Mouse (Mus musculus) limb, embryonic 14.5 days (tissue): Measurements from ENCODE around the gene Gstp1. TPM values are rescaled to one million over a fixed set of nuclear protein-coding genes. Genes with fewer than 3 reads are reported as not detected.
A peak's percentile ranks its signal among the peaks of the same experiment; 100 is the strongest.
"Not testable (repeated sequence)": the region's sequence is repeated elsewhere in the genome, so short reads cannot be mapped to it uniquely, and the experiment has no call there.

Source experiments
- ATAC-seq: fragments of 200-750 bp; cut with Nextera tagmentation; 2 replicates; pipeline ENCODE4 v1.8.0; 2017; ENCODE audit warnings: low read depth, moderate number of reproducible peaks, moderate TSS enrichment; ENCODE audit not compliant: low FRiP score
- DNase-seq: peaks from one replicate; pipeline ENCODE4 v3.0.0-alpha.2; 2015; ENCODE audit warnings: low spot score
- H3K27ac ChIP-seq: fragments of 300-500 bp; sonication (generic); replicated peaks from 2 replicates; pipeline ENCODE4 v1.5.1; 2014; ENCODE audit warnings: low read depth, mild to moderate bottlenecking, low read length, moderate library complexity, mixed read lengths
- H3K27me3 ChIP-seq: fragments of 300-500 bp; sonication (generic); 2 replicates; pipeline ENCODE4 v1.6.1; 2014; ENCODE audit warnings: low read length, mixed read lengths; ENCODE audit not compliant: control insufficient read depth, insufficient read depth
- H3K36me3 ChIP-seq: fragments of 300-500 bp; sonication (generic); 2 replicates; pipeline ENCODE4 v1.6.1; 2014; ENCODE audit warnings: mild to moderate bottlenecking, low read length, moderate library complexity, mixed read lengths; ENCODE audit not compliant: control insufficient read depth, insufficient read depth
- H3K4me1 ChIP-seq: fragments of 300-500 bp; sonication (generic); 2 replicates; pipeline ENCODE4 v1.6.1; 2014; ENCODE audit warnings: antibody characterized with exemption, low read length, mixed read lengths; ENCODE audit not compliant: control insufficient read depth, insufficient read depth
- H3K4me2 ChIP-seq: fragments of 300-500 bp; sonication (generic); replicated peaks from 2 replicates; pipeline ENCODE4 v1.6.1; 2014; ENCODE audit warnings: low read depth, mild to moderate bottlenecking, low read length, moderate library complexity; ENCODE audit not compliant: severe bottlenecking
- H3K4me3 ChIP-seq: fragments of 300-500 bp; sonication (generic); replicated peaks from 2 replicates; pipeline ENCODE4 v1.5.1; 2014; ENCODE audit warnings: low read length
- H3K9ac ChIP-seq: fragments of 300-500 bp; sonication (generic); 2 replicates; pipeline ENCODE4 v1.6.1; 2014; ENCODE audit warnings: mild to moderate bottlenecking, low read depth, low read length, moderate library complexity; ENCODE audit not compliant: severe bottlenecking
- H3K9me3 ChIP-seq: fragments of 300-500 bp; sonication (generic); 2 replicates; pipeline ENCODE4 v1.6.1; 2016; ENCODE audit warnings: low read length; ENCODE audit not compliant: control insufficient read depth
- POLR2A ChIP-seq: fragments of 200-500 bp; IDR thresholded peaks from 2 replicates; pipeline ENCODE4 v1.8.0; 2012; ENCODE audit warnings: inconsistent platforms, mild to moderate bottlenecking, moderate library complexity, borderline replicate concordance; ENCODE audit not compliant: insufficient read depth, insufficient read length; ENCODE audit errors: extremely low read depth
- WGBS: fragments of 180-500 bp; shearing (Covaris S2); extraction: QIAGEN DNeasy Blood & Tissue Kit; methylation state at CpG from one replicate; pipeline ENCODE4 v1.1.7; 2014; 5-methylcytosine and 5-hydroxymethylcytosine counted together
- polyA plus RNA-seq, 2 experiments: library from polyadenylated mRNA; depleted of rRNA in 1 of 2; stranded (reverse) in 1 of 2; unstranded in 1 of 2; fragments of >200 nt; fragmentation: Nextera tagmentation in 1 of 2; extraction: Ambion mirVana in 1 of 2; gene quantifications; 2 replicates each; pipeline versions ENCODE4 v1.2.1 to v1.2.3; 2012 to 2014

Gstp1 gene
- polyA plus RNA-seq, 2 experiments = 291 to 508 TPM

DNA sequence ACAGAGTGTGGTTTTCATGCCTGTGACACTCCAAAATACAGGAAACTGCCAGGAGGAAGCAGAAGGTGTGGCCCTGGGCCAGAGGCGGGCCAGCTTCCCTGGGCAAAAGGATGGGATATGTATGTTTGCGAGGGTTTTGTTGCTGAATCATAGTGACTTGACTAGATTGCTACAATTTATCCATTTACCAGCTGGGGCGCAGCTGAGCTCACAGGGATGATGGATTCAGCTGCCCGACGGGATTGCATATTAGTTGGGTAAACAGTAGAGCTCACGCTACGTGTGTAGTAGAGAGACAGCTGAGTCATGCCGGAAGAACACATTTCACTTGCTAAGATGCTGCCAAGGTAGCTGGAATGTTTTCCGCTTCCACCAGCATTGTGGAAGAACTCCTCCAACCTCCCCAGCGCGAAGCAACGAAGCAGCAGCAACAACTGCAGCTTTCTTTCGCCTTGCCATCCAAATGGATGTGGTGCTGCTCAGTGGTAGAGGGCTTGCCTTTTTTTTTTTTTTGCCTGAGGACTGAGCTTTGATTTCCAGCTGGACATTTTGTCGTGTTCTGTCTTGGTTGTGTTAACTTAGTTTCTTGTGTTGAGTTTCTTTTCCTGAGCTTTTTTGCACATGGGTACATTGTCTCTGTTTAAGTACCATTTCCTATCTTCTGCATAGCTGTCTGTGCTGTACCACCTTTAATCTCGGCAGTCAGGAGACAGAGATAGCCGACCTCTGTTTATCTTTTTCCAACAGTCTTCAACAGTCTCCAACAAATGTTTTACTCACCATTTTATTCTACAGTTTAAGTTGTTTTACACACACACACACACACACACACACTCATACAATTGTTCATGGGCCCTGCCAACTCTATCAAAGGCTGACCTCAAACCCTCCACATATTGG, 8.4 kb upstream of the Gstp1 start, which contains the start of gene Gstp2:
Gstp2 (minus strand) TSS at position 58 of the 900 bp plus-strand sequence.
- no peak within 1 kb of the TSS for H3K4me2 ChIP-seq
- 56% methylated on average over 16 of the region's 16 CpGs for WGBS
- no peaks in the 10 kb centered on the region for H3K9me3 ChIP-seq
- H3K36me3 ChIP-seq = no peaks in the 10 kb centered on the region
- no peak for TF ChIP-seq POLR2A
- no peak within 1 kb of the TSS for H3K27ac ChIP-seq
- ATAC-seq (no peak), DNase-seq (peak; percentile 70)
- H3K9ac ChIP-seq = no peak within 1 kb of the TSS
- 0 out of 2 replicates have a peak, but pooled peaks cover 4% of the 10 kb centered on the region for H3K4me1 ChIP-seq
- no peak within 1 kb of the TSS for H3K4me3 ChIP-seq
- no peaks in the 10 kb centered on the region for H3K27me3 ChIP-seq

DNA sequence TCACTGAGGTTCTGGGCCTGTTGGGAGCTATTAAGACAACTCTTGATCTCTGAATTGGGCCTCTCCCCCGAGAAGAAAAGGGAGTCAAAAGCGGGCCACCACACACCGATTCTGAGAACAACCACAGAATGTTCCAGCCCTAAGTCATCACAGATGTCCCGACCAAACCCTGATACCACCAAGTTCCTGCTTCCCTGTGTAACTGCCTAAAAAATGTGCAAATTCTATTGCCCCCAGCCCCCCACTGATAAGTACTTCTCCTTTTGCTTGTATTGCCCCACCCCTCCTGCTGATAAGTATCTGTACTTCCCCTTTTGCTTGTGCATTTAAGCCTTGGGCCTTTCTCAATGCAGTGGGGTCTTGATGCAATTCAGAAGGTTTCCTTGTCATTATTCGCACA, 6.3 kb upstream of the Gstp1 start:
- 92% methylated on average over 5 of the region's 5 CpGs for WGBS
- H3K9me3 ChIP-seq, H3K27me3 ChIP-seq, ATAC-seq, H3K36me3 ChIP-seq, DNase-seq, H3K4me3 ChIP-seq, H3K4me1 ChIP-seq, H3K9ac ChIP-seq, H3K4me2 ChIP-seq, H3K27ac ChIP-seq: not testable (repeated sequence)

DNA sequence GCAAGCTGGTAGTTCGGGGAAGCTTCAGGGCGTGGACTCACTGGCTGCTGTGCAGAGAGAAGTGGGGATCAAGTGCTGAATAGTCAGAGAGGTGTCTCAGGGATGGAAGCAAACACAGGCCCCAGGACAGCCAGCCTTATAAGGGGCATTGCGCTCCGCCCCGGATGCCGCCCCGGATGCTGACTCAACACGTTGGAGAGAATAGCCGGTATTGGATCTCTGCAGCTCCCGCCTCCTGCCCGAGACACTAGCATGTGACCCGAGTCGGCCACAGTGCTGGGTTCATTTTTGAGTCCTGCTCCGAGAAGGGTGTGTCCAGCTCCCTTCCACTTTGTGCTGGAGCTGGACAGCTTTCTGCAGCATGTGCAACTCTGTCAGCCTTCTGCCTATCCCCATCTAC, 4.3 kb upstream of the Gstp1 start:
- H3K36me3 ChIP-seq = no peaks in the 10 kb centered on the region
- WGBS = 77% methylated on average over 14 of the region's 14 CpGs
- ATAC-seq = no peak

DNA sequence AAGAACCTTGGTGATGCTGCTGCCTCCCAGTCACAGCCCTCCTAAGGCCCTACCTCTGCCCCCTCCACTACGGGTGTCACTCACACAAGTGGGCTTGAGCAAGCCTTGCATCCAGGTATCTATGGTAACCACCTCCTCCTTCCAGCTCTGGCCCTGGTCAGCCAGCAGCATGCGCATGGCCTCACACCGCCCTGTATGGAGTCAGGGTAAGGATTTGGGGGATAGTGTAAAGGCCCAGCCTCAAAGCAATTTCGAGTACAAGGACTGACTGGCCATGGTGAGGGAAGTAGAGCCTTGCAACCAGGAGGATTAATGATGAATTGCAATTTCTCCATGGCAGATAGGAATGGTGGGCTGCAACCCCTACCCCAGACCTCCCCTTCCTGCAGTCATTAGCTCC, 3.7 kb upstream of the Gstp1 start:
- 84% methylated on average over 3 of the region's 4 CpGs for WGBS
- not testable (repeated sequence) for H3K4me1 ChIP-seq

More for the DNA sequence above, 4.3 kb upstream of the Gstp1 start:
- TF ChIP-seq POLR2A = no peak
- Histone ChIP-seq H3K27ac (no peak overlapping the region), H3K9ac (no peak overlapping the region), H3K4me2 (no peak overlapping the region), H3K4me3 (no peak overlapping the region), H3K27me3 (no peaks in the 10 kb centered on the region), H3K9me3 (no peaks in the 10 kb centered on the region), H3K4me1 (peaks cover 4% of the 10 kb centered on the region; the same call in 1 of the 2 replicates)
- no peak for DNase-seq

DNA sequence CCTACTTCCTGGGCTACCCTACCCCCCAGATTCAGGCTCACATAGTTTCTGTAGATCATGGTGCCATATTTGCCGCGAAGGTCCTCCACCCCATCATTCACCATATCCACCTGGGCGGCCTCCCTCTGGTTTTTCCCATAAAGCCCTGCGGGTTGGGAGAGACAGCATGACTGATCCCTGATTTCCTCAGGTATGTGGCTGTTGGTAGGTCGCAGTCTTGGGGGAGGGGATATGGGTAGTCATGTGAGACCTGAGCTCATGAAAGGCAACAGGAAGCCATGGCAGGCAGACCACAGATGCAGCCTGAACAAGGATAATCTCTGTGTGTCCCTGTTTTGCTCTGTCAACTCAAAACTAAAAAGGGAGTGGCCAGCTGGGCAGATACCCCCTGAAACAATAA, 3.2 kb upstream of the Gstp1 start:
- not testable (repeated sequence) for H3K4me3 ChIP-seq, H3K27ac ChIP-seq, H3K27me3 ChIP-seq, H3K9ac ChIP-seq, H3K9me3 ChIP-seq, H3K36me3 ChIP-seq, H3K4me2 ChIP-seq, H3K4me1 ChIP-seq, ATAC-seq, DNase-seq
- 81% methylated on average over 5 of the region's 5 CpGs for WGBS

More for the DNA sequence above, 3.7 kb upstream of the Gstp1 start:
- ATAC-seq, H3K4me3 ChIP-seq, H3K9ac ChIP-seq, H3K36me3 ChIP-seq, DNase-seq, H3K9me3 ChIP-seq, H3K27me3 ChIP-seq, H3K4me2 ChIP-seq, H3K27ac ChIP-seq: not testable (repeated sequence)

DNA sequence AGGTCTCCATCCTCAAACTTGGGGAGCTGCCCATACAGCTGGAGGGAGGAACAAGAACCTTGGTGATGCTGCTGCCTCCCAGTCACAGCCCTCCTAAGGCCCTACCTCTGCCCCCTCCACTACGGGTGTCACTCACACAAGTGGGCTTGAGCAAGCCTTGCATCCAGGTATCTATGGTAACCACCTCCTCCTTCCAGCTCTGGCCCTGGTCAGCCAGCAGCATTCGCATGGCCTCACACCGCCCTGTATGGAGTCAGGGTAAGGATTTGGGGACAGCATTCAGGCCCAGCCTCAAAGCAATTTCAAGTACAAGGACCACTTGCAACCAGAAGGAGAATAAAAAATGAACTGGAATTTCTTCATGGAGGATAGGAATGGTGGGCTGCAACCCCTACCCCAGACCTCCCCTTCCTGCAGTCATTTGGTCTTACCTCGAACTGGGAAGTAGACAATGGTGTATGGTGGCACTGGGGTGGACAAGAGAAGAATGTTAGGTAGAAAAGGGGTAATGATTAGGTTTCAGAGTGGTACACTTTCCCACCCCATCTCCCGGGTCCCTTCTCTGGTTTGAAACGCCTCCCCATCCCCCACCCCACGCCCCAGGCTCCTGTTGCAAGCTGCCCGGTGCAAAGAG, 514 bp downstream of the Gstp1 start:
- ATAC-seq = peak; percentile 20
- not testable (repeated sequence) for DNase-seq, H3K4me1 ChIP-seq, H3K27me3 ChIP-seq, H3K36me3 ChIP-seq, H3K9me3 ChIP-seq
- H3K9ac ChIP-seq = peak overlapping the region; percentile 81
- H3K4me2 ChIP-seq = peak overlapping the region; percentile 80
- 24% methylated on average over 7 of the region's 8 CpGs for WGBS
- H3K27ac ChIP-seq = peak overlapping the region; percentile 81
- peak overlapping the region; percentile 71 for H3K4me3 ChIP-seq
